19 mouse cellular contexts compared by ENCODE assay signal in genomic region chr1:166807163-166807945, GRCm38 (mm10).
DNase-seq lines count a peak whose midpoint lies in the region; ATAC-seq and TF ChIP-seq lines count a peak whose summit lies in the region.
"Had no signal": no experiment of that assay in that cellular context is flagged by ENCODE, and none has a peak within 500 bp of the region (broad histone marks: within the 10 kb centered on the region; RNA-seq: fewer than 3 reads in every experiment).

No protein-coding gene starts in this region.

- 0 out of 2 replicates have a peak, but pooled peaks have one; percentile 32 for ATAC-seq in forebrain, embryonic 14.5 days
- peak; percentile 30; the same call in 1 of the 2 replicates for ATAC-seq in heart, postnatal 0 days (ENCODE audit: insufficient read depth, low read depth)
- ATAC-seq in heart, embryonic 12.5 days (ENCODE audit: insufficient number of reproducible peaks, low FRiP score) = no peak
- ATAC-seq in megakaryocyte, adult 5-6 weeks (ENCODE audit: poor library complexity, severe bottlenecking) = no peak
- no peak for ATAC-seq in kidney, embryonic 15.5 days (replicated peaks; ENCODE audit: low FRiP score)

- H3K9me3 ChIP-seq in forebrain, embryonic 14.5 days (replicated peaks; ENCODE audit: control insufficient read depth, low read length) = no peaks in the 10 kb centered on the region
- H3K9me3 ChIP-seq in forebrain, embryonic 10.5 days = no peaks in the 10 kb centered on the region
- H3K9me3 ChIP-seq in heart, postnatal 0 days (replicated peaks; ENCODE audit: control insufficient read depth, low read length) = no peaks in the 10 kb centered on the region
- H3K9me3 ChIP-seq in heart, embryonic 12.5 days (replicated peaks) = no peaks in the 10 kb centered on the region
- H3K9me3 ChIP-seq in megakaryocyte, embryonic 14.5 days = no peaks in the 10 kb centered on the region
- no peaks in the 10 kb centered on the region for H3K9me3 ChIP-seq in kidney, embryonic 15.5 days (replicated peaks)
- H3K9me3 ChIP-seq: limb, embryonic 15.5 days; midbrain, embryonic 12.5 days had no signal

- H3K4me1 ChIP-seq in forebrain, embryonic 14.5 days (ENCODE audit: control insufficient read depth, insufficient read depth, low read length) = no peaks in the 10 kb centered on the region
- H3K4me1 ChIP-seq in forebrain, embryonic 10.5 days = no peaks in the 10 kb centered on the region
- H3K4me1 ChIP-seq in heart, postnatal 0 days (ENCODE audit: control insufficient read depth, insufficient read depth) = no peaks in the 10 kb centered on the region
- peaks cover 6% of the 10 kb centered on the region for H3K4me1 ChIP-seq in heart, embryonic 12.5 days (replicated peaks)
- H3K4me1 ChIP-seq in megakaryocyte, embryonic 14.5 days = peaks cover 88% of the 10 kb centered on the region
- H3K4me1 ChIP-seq in kidney, embryonic 15.5 days = no peaks in the 10 kb centered on the region
- H3K4me1 ChIP-seq: limb, embryonic 15.5 days; midbrain, embryonic 12.5 days had no signal

- TF ChIP-seq CTCF in heart, postnatal 0 days (IDR thresholded peaks at IDR 0.05; ENCODE audit: low read depth) = no peak
- TF ChIP-seq CTCF in brain, embryonic 14.5 days (IDR thresholded peaks at IDR 0.05; ENCODE audit: borderline replicate concordance, extremely low read depth, insufficient read depth, insufficient read length) = no peak

- H3K4me2 ChIP-seq in forebrain, embryonic 14.5 days (ENCODE audit: low read length) = no peak overlapping the region
- H3K4me2 ChIP-seq in heart, postnatal 0 days (ENCODE audit: low read depth, low read length) = no peak overlapping the region
- no peak overlapping the region for H3K4me2 ChIP-seq in heart, embryonic 12.5 days
- H3K4me2 ChIP-seq in kidney, embryonic 15.5 days = no peak overlapping the region
- H3K4me2 ChIP-seq: limb, embryonic 15.5 days; midbrain, embryonic 12.5 days had no signal

- H3K9ac ChIP-seq in forebrain, embryonic 14.5 days (ENCODE audit: low read length) = no peak overlapping the region
- H3K9ac ChIP-seq in heart, postnatal 0 days (replicated peaks; ENCODE audit: low read depth, low read length) = no peak overlapping the region
- no peak overlapping the region for H3K9ac ChIP-seq in heart, embryonic 12.5 days
- H3K9ac ChIP-seq in kidney, embryonic 15.5 days = no peak overlapping the region
- H3K9ac ChIP-seq: limb, embryonic 15.5 days; midbrain, embryonic 12.5 days had no signal

- no peak overlapping the region for H3K4me3 ChIP-seq in forebrain, embryonic 14.5 days (ENCODE audit: low read depth, low read length)
- no peak overlapping the region for H3K4me3 ChIP-seq in forebrain, embryonic 10.5 days
- no peak overlapping the region for H3K4me3 ChIP-seq in heart, postnatal 0 days (ENCODE audit: low read depth, low read length)
- H3K4me3 ChIP-seq in heart, embryonic 12.5 days = no peak overlapping the region
- H3K4me3 ChIP-seq in megakaryocyte, embryonic 14.5 days (replicated peaks) = peak overlapping the region; percentile 69
- no peak overlapping the region for H3K4me3 ChIP-seq in kidney, embryonic 15.5 days (replicated peaks)
- H3K4me3 ChIP-seq: erythroblast, embryonic 14.5 days; limb, embryonic 15.5 days; midbrain, embryonic 12.5 days had no signal

- H3K27me3 ChIP-seq in forebrain, embryonic 14.5 days (replicated peaks; ENCODE audit: control insufficient read depth, insufficient read depth, low read length) = no peaks in the 10 kb centered on the region
- no peaks in the 10 kb centered on the region for H3K27me3 ChIP-seq in forebrain, embryonic 10.5 days (ENCODE audit: poor library complexity, severe bottlenecking)
- no peaks in the 10 kb centered on the region for H3K27me3 ChIP-seq in heart, postnatal 0 days (ENCODE audit: control insufficient read depth, insufficient read depth, low read length)
- no peaks in the 10 kb centered on the region for H3K27me3 ChIP-seq in heart, embryonic 12.5 days (replicated peaks)
- H3K27me3 ChIP-seq in megakaryocyte, embryonic 14.5 days (replicated peaks) = no peaks in the 10 kb centered on the region
- H3K27me3 ChIP-seq in kidney, embryonic 15.5 days = no peaks in the 10 kb centered on the region
- H3K27me3 ChIP-seq: CH12.LX; limb, embryonic 15.5 days; midbrain, embryonic 12.5 days had no signal

- peak; percentile 53 for DNase-seq in forebrain, embryonic 14.5 days (ENCODE audit: low spot score)
- no peak for DNase-seq in forebrain, embryonic 10.5 days (ENCODE audit: extremely low spot score, low spot score)
- no peak for DNase-seq in heart, postnatal 0 days (ENCODE audit: low spot score)
- peak; percentile 60 for DNase-seq in brain, embryonic 14.5 days (ENCODE audit: low read depth)
- DNase-seq: adrenal gland, postnatal 10 days; cerebellum, adult 18-20 months; kidney, adult 11 months; kidney, postnatal 10 days; lung, postnatal 14 days; right cerebral cortex, postnatal 14 days had no signal

- WGBS in forebrain, embryonic 14.5 days = 75% methylated on average over 7 of the region's 7 CpGs
- 81% methylated on average over 7 of the region's 7 CpGs for WGBS in forebrain, embryonic 10.5 days
- 44% methylated on average over 7 of the region's 7 CpGs for WGBS in heart, postnatal 0 days
- WGBS in heart, embryonic 12.5 days = 59% methylated on average over 7 of the region's 7 CpGs
- WGBS in kidney, embryonic 15.5 days = 56% methylated on average over 7 of the region's 7 CpGs

- no peak overlapping the region for H3K27ac ChIP-seq in forebrain, embryonic 14.5 days (ENCODE audit: low read depth, low read length)
- no peak overlapping the region for H3K27ac ChIP-seq in forebrain, embryonic 10.5 days
- H3K27ac ChIP-seq in heart, postnatal 0 days (ENCODE audit: low read depth) = peak overlapping the region; percentile 72
- no peak overlapping the region for H3K27ac ChIP-seq in heart, embryonic 12.5 days (ENCODE audit: poor library complexity, severe bottlenecking)
- no peak overlapping the region for H3K27ac ChIP-seq in kidney, embryonic 15.5 days
- H3K27ac ChIP-seq: limb, embryonic 15.5 days; midbrain, embryonic 12.5 days; stomach, postnatal 0 days had no signal

- no peak for TF ChIP-seq POLR2A in brain, embryonic 14.5 days (IDR thresholded peaks at IDR 0.05; ENCODE audit: borderline replicate concordance, extremely low read depth, insufficient read depth, insufficient read length, poor library complexity, severe bottlenecking)

- TF ChIP-seq EP300 in heart, postnatal 0 days (IDR thresholded peaks at IDR 0.05; ENCODE audit: low read depth) = peak; percentile 51; the same call in 1 of the 2 replicates

- H3K36me3 ChIP-seq in forebrain, embryonic 14.5 days (ENCODE audit: control insufficient read depth, insufficient read depth, low read length) = no peaks in the 10 kb centered on the region
- no peaks in the 10 kb centered on the region for H3K36me3 ChIP-seq in forebrain, embryonic 10.5 days (replicated peaks)
- no peaks in the 10 kb centered on the region for H3K36me3 ChIP-seq in heart, postnatal 0 days (replicated peaks; ENCODE audit: control insufficient read depth, insufficient read depth, low read length)
- no peaks in the 10 kb centered on the region for H3K36me3 ChIP-seq in heart, embryonic 12.5 days
- no peaks in the 10 kb centered on the region for H3K36me3 ChIP-seq in megakaryocyte, embryonic 14.5 days (replicated peaks; ENCODE audit: low read length)
- H3K36me3 ChIP-seq in kidney, embryonic 15.5 days = no peaks in the 10 kb centered on the region
- H3K36me3 ChIP-seq: limb, embryonic 15.5 days; midbrain, embryonic 12.5 days had no signal

Comparison
In these comparisons a context has a peak if more than half of its experiments do, and no peak if none do; other contexts are left out.
1. ATAC-seq: peak in forebrain, embryonic 14.5 days (single experiment) and heart, postnatal 0 days (single experiment); none in heart, embryonic 12.5 days (single experiment), megakaryocyte, adult 5-6 weeks (single experiment) and kidney, embryonic 15.5 days (single experiment).
2. DNase-seq: peak in forebrain, embryonic 14.5 days (single experiment) and brain, embryonic 14.5 days (single experiment); none in forebrain, embryonic 10.5 days (single experiment) and heart, postnatal 0 days (single experiment).